Mouse (Mus musculus): ENCODE data around the gene Rho. TPM values are rescaled to one million over a fixed set of nuclear protein-coding genes. Genes with fewer than 3 reads are reported as not detected.

Gene Rho
- total and polyA plus RNA-seq, 3 experiments = 0.11 TPM; not detected in 2

DNA sequence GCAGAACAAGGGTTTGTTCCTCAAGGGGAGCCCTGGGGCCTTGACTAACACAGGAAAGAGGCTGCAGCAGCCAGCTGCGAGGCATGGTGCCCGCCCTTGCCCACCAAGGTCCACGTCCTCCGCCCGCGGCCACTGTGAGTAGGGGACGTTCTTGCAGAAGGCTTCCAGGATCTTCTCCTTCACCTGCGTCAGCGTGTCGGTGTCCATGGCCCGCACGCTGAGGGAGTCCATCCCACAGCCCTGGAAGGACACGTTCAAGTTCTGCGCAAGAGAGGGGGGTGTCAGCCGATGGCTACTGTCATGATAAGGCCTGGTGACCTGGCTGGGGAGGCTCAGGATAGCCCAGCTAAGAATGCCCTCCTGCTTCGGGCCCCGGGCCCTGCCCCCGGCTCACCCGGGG is 28.8 kb downstream of the Rho start:
- H3K27me3 ChIP-seq (ENCODE audit: control insufficient read depth in 1 of 2, insufficient read depth in 2 of 2, low read length in 2 of 2) = no peaks in the 10 kb centered on the region
- DNase-seq (ENCODE audit: low read depth, low spot score) = no peak
- no peak overlapping the region for H3K4me3 ChIP-seq (ENCODE audit: control insufficient read depth in 1 of 2, insufficient read depth in 1 of 2, low read depth in 2 of 2, low read length in 2 of 2)
- no peaks in the 10 kb centered on the region for H3K9me3 ChIP-seq (replicated peaks; ENCODE audit: insufficient read depth, low read length)
- H3K4me1 ChIP-seq (ENCODE audit: control insufficient read depth in 1 of 2, insufficient read depth in 2 of 2, low read length in 2 of 2) = no peaks in the 10 kb centered on the region
- H3K79me2 ChIP-seq (ENCODE audit: control insufficient read depth, insufficient read depth, low read length, poor library complexity) = no peaks in the 10 kb centered on the region
- no peak overlapping the region for H3K27ac ChIP-seq (ENCODE audit: control insufficient read depth, low read depth, low read length)
- H3K9ac ChIP-seq (ENCODE audit: control insufficient read depth, low read depth, low read length, poor library complexity, severe bottlenecking) = no peak overlapping the region
- H3K36me3 ChIP-seq (ENCODE audit: control insufficient read depth in 1 of 2, insufficient read depth in 2 of 2, low read length in 2 of 2) = no peaks in the 10 kb centered on the region
- TF ChIP-seq TCF12 (IDR thresholded peaks at IDR 0.05; ENCODE audit: low read depth, low read length) (no peak), MYC (IDR thresholded peaks at IDR 0.05; ENCODE audit: low read depth, low read length) (no peak), RCOR1 (IDR thresholded peaks at IDR 0.05; ENCODE audit: low read depth, low read length) (no peak), MAZ (IDR thresholded peaks at IDR 0.05; ENCODE audit: low read depth, low read length) (no peak), GATA1 (IDR thresholded peaks at IDR 0.05; ENCODE audit: low read depth, low read length) (no peak), SIN3A (IDR thresholded peaks at IDR 0.05; ENCODE audit: low read length) (no peak), KAT2A (conservative IDR thresholded peaks at IDR 0.05; ENCODE audit: low read depth, low read length) (no peak), SMC3 (IDR thresholded peaks at IDR 0.05; ENCODE audit: low read depth, low read length) (no peak), ZMIZ1 (IDR thresholded peaks at IDR 0.05; ENCODE audit: low read depth, low read length) (no peak), POLR2A (IDR thresholded peaks at IDR 0.05; ENCODE audit: control insufficient read depth in 1 of 2, insufficient read depth in 1 of 2, low read depth in 1 of 2, low read length in 2 of 2, poor library complexity in 1 of 2) (no peak), GABPA (IDR thresholded peaks at IDR 0.05; ENCODE audit: low read depth, low read length) (no peak), MYB (IDR thresholded peaks at IDR 0.05; ENCODE audit: low read depth, low read length) (no peak), RAD21 (IDR thresholded peaks at IDR 0.05; ENCODE audit: low read depth, low read length) (no peak), ZKSCAN1 (IDR thresholded peaks at IDR 0.05; ENCODE audit: low read depth, low read length) (no peak), NELFE (IDR thresholded peaks at IDR 0.05; ENCODE audit: low read depth, low read length) (no peak), MAX (IDR thresholded peaks at IDR 0.05; ENCODE audit: low read length) (no peak), TAL1 (IDR thresholded peaks at IDR 0.05; ENCODE audit: low read length) (no peak), E2F4 (IDR thresholded peaks at IDR 0.05; ENCODE audit: borderline replicate concordance, low read depth, low read length) (no peak)

DNA sequence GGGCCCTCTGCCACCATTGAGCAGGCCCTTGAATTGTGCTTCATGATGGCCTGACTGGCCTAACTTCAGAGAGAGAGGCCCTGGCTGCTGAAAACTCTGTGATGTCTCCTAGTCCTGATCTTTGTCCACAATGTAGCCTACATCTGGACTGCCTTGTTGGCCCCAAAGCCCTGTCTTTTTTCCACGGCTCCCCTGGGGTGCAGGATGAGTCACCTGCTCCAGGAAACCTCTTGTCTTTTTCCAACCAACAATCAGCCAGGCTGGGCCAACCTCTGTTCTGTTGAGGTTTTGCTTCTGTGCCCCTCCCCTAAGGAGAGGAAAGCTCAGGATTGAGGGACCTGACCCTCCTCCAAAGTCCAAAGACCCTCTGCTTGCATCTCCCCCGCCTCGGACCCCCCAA is 30.2 kb downstream of the Rho start:
- no peaks in the 10 kb centered on the region for H3K9me3 ChIP-seq (replicated peaks; ENCODE audit: insufficient read depth, low read length)
- H3K27me3 ChIP-seq (ENCODE audit: control insufficient read depth in 1 of 2, insufficient read depth in 2 of 2, low read length in 2 of 2) = no peaks in the 10 kb centered on the region
- no peaks in the 10 kb centered on the region for H3K79me2 ChIP-seq (ENCODE audit: control insufficient read depth, insufficient read depth, low read length, poor library complexity)
- DNase-seq (ENCODE audit: low read depth, low spot score) = no peak
- H3K4me1 ChIP-seq (ENCODE audit: control insufficient read depth in 1 of 2, insufficient read depth in 2 of 2, low read length in 2 of 2) = no peaks in the 10 kb centered on the region
- no peaks in the 10 kb centered on the region for H3K36me3 ChIP-seq (ENCODE audit: control insufficient read depth in 1 of 2, insufficient read depth in 2 of 2, low read length in 2 of 2)
- TF ChIP-seq HCFC1 (IDR thresholded peaks at IDR 0.05; ENCODE audit: low read depth, low read length) (no peak), NRF1 (IDR thresholded peaks at IDR 0.05; ENCODE audit: insufficient read depth, low read depth, low read length, poor library complexity, severe bottlenecking) (no peak), MEF2A (IDR thresholded peaks at IDR 0.05; ENCODE audit: extremely low read depth, insufficient replicate concordance, low read depth, low read length, poor library complexity, severe bottlenecking) (no peak), ELF1 (IDR thresholded peaks at IDR 0.05; ENCODE audit: low read depth, low read length) (no peak), POLR2AphosphoS5 (IDR thresholded peaks at IDR 0.05; ENCODE audit: borderline replicate concordance, low read depth, low read length) (no peak)
- H3K27ac ChIP-seq (ENCODE audit: control insufficient read depth, low read depth, low read length) = no peak overlapping the region
- no peak overlapping the region for H3K9ac ChIP-seq (ENCODE audit: control insufficient read depth, low read depth, low read length, poor library complexity, severe bottlenecking)
- H3K4me3 ChIP-seq (ENCODE audit: control insufficient read depth in 1 of 2, insufficient read depth in 1 of 2, low read depth in 2 of 2, low read length in 2 of 2) = no peak overlapping the region
